Mouse (Mus musculus) intestine, postnatal 0 days (tissue): Measurements from ENCODE around the gene Atp2b2. TPM values are rescaled to one million over a fixed set of nuclear protein-coding genes. Genes with fewer than 3 reads are reported as not detected.

ENCODE experiments used
- ATAC-seq: fragments of 200-750 bp; cut with Nextera tagmentation; 2 replicates; pipeline ENCODE4 v1.8.0; 2017; ENCODE audit warnings: mild to moderate bottlenecking, moderate TSS enrichment, moderate library complexity
- H3K27ac ChIP-seq: fragments of 300-500 bp; sonication (generic); 2 replicates; pipeline ENCODE4 v1.5.1; 2014; ENCODE audit warnings: mild to moderate bottlenecking, low read depth, low read length, moderate library complexity
- H3K27me3 ChIP-seq: fragments of 300-500 bp; sonication (generic); replicated peaks from 2 replicates; pipeline ENCODE4 v1.6.1; 2014; ENCODE audit warnings: low read length, mixed read lengths; ENCODE audit not compliant: control insufficient read depth, insufficient read depth
- H3K36me3 ChIP-seq: fragments of 300-500 bp; sonication (generic); 2 replicates; pipeline ENCODE4 v1.6.1; 2014; ENCODE audit warnings: mild to moderate bottlenecking, moderate library complexity; ENCODE audit not compliant: control insufficient read depth, insufficient read depth
- H3K4me1 ChIP-seq: fragments of 300-500 bp; sonication (generic); replicated peaks from 2 replicates; pipeline ENCODE4 v1.6.1; 2014; ENCODE audit warnings: antibody characterized with exemption, low read length, mixed read lengths; ENCODE audit not compliant: control insufficient read depth, insufficient read depth
- H3K4me2 ChIP-seq: fragments of 300-500 bp; sonication (generic); replicated peaks from 2 replicates; pipeline ENCODE4 v1.6.1; 2014; ENCODE audit warnings: low read depth, mild to moderate bottlenecking, moderate library complexity
- H3K4me3 ChIP-seq: fragments of 300-500 bp; sonication (generic); 2 replicates; pipeline ENCODE4 v1.5.1; 2014; ENCODE audit warnings: low read depth, low read length
- H3K9ac ChIP-seq: fragments of 300-500 bp; sonication (generic); 2 replicates; pipeline ENCODE4 v1.6.1; 2014; ENCODE audit warnings: mild to moderate bottlenecking, low read depth, low read length
- H3K9me3 ChIP-seq: fragments of 300-500 bp; sonication (generic); 2 replicates; pipeline ENCODE4 v1.6.1; 2016; ENCODE audit warnings: mixed run types; ENCODE audit not compliant: control insufficient read depth
- CTCF ChIP-seq: sonication (generic); IDR thresholded peaks from 2 replicates; pipeline ENCODE4 v1.5.1; 2016; ENCODE audit warnings: low read depth, mild to moderate bottlenecking, control low read depth, antibody characterized with exemption, moderate library complexity
- WGBS: fragments of 180-500 bp; shearing (Covaris S2); extraction: QIAGEN DNeasy Blood & Tissue Kit; methylation state at CpG from one replicate; pipeline ENCODE4 v1.1.7; 2014; 5-methylcytosine and 5-hydroxymethylcytosine counted together
- polyA plus RNA-seq: library from polyadenylated mRNA; unstranded; fragments of >200 nt; fragmentation: Nextera tagmentation; extraction: Ambion mirVana; gene quantifications from 2 replicates; pipeline ENCODE4 v1.2.1, GENCODE M21; 2015

The Atp2b2 gene
- polyA plus RNA-seq, 1 experiment from 2014 or later: 0.48 TPM

DNA sequence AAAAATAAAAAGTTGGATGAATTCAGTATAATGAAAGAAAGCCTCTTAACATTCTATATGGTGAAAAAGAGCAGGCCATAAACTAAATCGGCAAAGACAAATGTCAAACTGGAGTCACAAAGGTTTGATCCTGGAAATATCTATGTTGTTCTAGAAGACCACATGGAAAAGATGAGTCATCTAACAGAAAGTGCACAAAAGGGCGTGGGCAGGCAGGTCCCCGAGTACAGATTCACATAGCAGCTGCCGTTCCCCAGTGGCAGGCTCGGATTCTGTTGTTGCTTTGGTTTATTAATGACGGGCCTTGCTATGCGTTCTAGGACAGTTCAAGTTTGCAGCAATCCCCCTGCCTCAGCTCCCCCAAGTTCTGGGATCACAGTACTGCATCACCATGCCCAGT is 12.9 kb upstream of the Atp2b2 start:
- Histone ChIP-seq H3K4me2 (no peak overlapping the region), H3K27me3 (no peaks in the 10 kb centered on the region), H3K36me3 (no peaks in the 10 kb centered on the region), H3K9me3 (no peaks in the 10 kb centered on the region), H3K9ac (no peak overlapping the region), H3K4me1 (no peaks in the 10 kb centered on the region), H3K27ac (no peak overlapping the region), H3K4me3 (no peak overlapping the region)
- TF ChIP-seq CTCF: no peak
- no peak for ATAC-seq
- WGBS: 68% methylated on average over 7 of the region's 7 CpGs

DNA sequence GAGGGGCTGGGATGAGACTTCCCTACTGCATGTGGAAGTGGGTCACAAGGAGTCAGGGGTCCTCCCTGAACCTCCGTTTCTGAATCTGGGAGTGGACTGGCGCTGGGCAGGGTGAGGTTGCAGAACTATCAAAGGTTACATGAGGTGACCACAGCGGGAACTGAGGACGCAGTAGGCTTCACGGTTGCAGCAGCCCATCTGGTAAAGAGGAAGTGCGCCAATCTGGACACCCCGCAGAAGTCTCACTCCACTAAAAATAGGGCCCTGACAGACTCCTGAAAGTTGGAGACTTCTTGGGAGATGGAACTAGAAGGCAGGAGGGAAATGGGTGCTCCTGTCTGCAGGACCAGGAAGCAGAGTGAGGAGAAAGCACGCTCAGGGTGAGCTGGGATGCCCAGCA is 2.5 kb upstream of the Atp2b2 start:
- H3K4me1 ChIP-seq: no peaks in the 10 kb centered on the region
- 69% methylated on average over 8 of the region's 8 CpGs for WGBS

DNA sequence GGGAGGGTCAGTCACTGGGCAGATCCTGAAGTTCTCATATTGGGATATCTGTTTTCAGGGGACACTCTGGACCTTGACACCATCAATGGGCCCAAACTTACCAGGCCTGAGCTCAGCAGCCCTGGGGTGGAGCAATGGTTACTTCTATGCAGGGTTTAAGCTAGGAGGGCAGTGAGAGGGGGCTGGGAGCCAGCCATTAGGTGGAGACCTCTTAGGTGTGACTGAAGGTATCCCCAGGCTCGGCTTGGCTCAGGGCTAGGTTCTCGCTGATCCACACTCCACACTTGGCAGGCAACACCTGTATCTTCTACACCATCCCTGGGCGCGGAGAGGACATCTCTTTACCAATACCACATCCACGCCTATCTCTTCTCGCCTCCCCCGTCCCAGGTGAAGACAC is 423 bp upstream of the Atp2b2 start:
- no peak overlapping the region for H3K4me2 ChIP-seq
- no peak for ATAC-seq
- no peak for TF ChIP-seq CTCF
- H3K27me3 ChIP-seq: peaks cover 33% of the 10 kb centered on the region
- no peaks in the 10 kb centered on the region for H3K4me1 ChIP-seq
- 86% methylated on average over 7 of the region's 7 CpGs for WGBS
- H3K9me3 ChIP-seq: no peaks in the 10 kb centered on the region
- H3K9ac ChIP-seq: no peak overlapping the region
- H3K36me3 ChIP-seq: no peaks in the 10 kb centered on the region
- H3K4me3 ChIP-seq: no peak overlapping the region
- H3K27ac ChIP-seq: no peak overlapping the region

More for the DNA sequence above, 2.5 kb upstream of the Atp2b2 start:
- no peaks in the 10 kb centered on the region for H3K9me3 ChIP-seq
- no peaks in the 10 kb centered on the region for H3K36me3 ChIP-seq
- H3K4me3 ChIP-seq: no peak overlapping the region
- no peak overlapping the region for H3K27ac ChIP-seq
- ATAC-seq: no peak
- no peak overlapping the region for H3K9ac ChIP-seq
- H3K4me2 ChIP-seq: no peak overlapping the region
- TF ChIP-seq CTCF: no peak
- peaks cover 33% of the 10 kb centered on the region for H3K27me3 ChIP-seq

DNA sequence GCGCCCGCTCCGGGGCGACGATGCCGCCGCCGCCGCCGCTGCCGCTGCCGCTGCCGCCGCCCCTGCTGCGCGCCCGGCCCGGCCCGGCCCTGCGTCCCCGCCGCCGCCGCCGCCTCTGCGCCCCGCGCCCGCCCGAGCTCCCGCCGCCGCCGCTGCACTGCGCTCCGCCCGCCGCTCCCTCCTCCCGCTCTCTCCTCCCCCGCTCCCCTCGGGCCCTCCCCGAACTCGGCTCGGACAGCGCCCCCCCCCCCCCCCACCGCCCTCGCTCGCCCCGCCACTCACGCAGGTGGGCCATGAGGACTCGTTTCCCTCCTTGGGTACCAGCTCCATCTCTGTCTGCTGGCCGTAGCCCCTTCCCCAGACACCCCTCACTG is 515 bp downstream of the Atp2b2 start:
- peak overlapping the region; percentile 22 for H3K4me3 ChIP-seq
- H3K4me2 ChIP-seq: peak overlapping the region; percentile 57
- no peak overlapping the region for H3K27ac ChIP-seq
- no peak for TF ChIP-seq CTCF
- peaks cover 33% of the 10 kb centered on the region for H3K27me3 ChIP-seq
- H3K4me1 ChIP-seq: no peaks in the 10 kb centered on the region
- no peaks in the 10 kb centered on the region for H3K36me3 ChIP-seq
- no peak for ATAC-seq
- WGBS: 2% methylated on average over 11 of the region's 52 CpGs
- no peak overlapping the region for H3K9ac ChIP-seq
- H3K9me3 ChIP-seq: no peaks in the 10 kb centered on the region

DNA sequence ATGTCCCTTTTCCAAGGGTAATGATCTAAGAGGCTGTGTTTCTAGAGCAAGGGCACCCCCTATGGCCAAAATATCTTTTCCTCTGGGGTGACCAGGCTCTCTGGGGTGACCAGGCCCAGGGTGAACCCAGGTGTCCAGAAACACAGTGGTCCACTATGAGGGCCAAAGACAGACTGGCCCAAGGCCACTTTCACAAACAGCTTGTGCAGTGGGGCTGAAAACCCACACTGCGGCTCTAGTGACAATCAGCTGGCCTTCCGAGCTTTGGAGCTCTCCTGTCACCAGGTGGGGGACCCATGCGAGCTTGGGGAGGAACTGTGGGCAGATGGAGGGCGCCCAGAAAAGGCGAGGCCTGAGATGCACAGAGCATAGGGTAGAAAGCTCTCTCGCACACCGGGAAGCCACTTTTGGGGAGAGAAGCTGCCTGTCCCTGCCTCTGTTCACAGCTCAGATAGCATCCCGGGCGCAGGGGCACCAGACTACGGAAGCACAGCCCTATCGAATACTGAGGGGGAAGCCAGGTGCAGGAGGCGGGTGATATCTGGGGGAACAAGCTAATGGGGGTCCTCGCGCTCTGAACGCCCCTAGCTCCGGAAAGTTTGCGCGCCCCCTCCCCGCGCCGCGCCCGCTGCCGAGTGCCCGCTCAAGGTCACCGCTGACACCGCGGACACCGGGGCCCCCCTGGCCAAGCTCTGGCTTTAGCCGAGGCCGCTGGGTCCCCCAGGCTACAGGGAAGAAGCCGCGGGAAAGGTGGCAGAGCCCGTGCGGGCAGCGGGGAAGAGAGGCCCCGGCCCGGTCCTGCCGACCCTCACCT is 1.1 kb downstream of the Atp2b2 start:
- whole genome bisulfite sequencing: 3% methylated on average over 31 of the region's 39 CpGs

DNA sequence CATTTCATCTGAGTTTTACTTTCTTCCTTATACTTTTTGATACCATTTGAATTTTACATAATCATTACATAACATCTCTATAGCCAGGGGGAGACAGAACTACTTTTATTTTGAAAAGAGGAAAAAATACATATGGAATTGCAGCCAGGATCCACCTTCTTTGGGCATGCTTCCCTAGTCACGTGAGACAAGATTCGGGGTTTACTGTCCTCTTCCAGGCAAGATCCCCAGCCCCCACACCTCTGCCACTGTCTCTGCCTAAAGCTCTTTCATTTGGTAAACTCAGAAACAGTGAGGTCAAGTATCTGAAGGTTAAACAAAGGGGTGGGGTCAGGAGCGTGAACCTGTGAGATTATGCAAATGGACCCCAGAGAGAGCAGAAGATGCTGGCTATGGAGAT is 6.7 kb downstream of the Atp2b2 start:
- 37% methylated on average over 3 of the region's 3 CpGs for WGBS
- no peak overlapping the region for H3K27ac ChIP-seq
- H3K9ac ChIP-seq: no peak overlapping the region
- no peak for TF ChIP-seq CTCF
- H3K4me1 ChIP-seq: no peaks in the 10 kb centered on the region
- no peak for ATAC-seq
- H3K4me2 ChIP-seq: no peak overlapping the region
- peaks cover 5% of the 10 kb centered on the region; the same call in 1 of the 2 replicates for H3K27me3 ChIP-seq
- H3K4me3 ChIP-seq: no peak overlapping the region
- no peaks in the 10 kb centered on the region for H3K9me3 ChIP-seq
- H3K36me3 ChIP-seq: no peaks in the 10 kb centered on the region

More for the DNA sequence above, 1.1 kb downstream of the Atp2b2 start:
- Histone ChIP-seq H3K27ac (no peak overlapping the region), H3K27me3 (peaks cover 33% of the 10 kb centered on the region), H3K4me1 (no peaks in the 10 kb centered on the region), H3K9ac (no peak overlapping the region), H3K4me3 (peak overlapping the region; percentile 22), H3K9me3 (no peaks in the 10 kb centered on the region), H3K4me2 (peak overlapping the region; percentile 57), H3K36me3 (no peaks in the 10 kb centered on the region)
- peak; percentile 31 for TF ChIP-seq CTCF
- ATAC-seq: no peak
